Mouse (Mus musculus) limb, embryonic 15.5 days (tissue): ENCODE measurements around the gene Gm21454. TPM values are rescaled to one million over a fixed set of nuclear protein-coding genes. Genes with fewer than 3 reads are reported as not detected.
"Not testable (repeated sequence)": the region's sequence is repeated elsewhere in the genome, so short reads cannot be mapped to it uniquely, and the experiment has no call there.

Experiments
- ATAC-seq: fragments of 200-750 bp; cut with Nextera tagmentation; 2 replicates; pipeline ENCODE4 v1.8.0; 2017; ENCODE audit warnings: low read depth, moderate TSS enrichment; ENCODE audit not compliant: insufficient number of reproducible peaks, low FRiP score, low TSS enrichment
- H3K27ac ChIP-seq: fragments of 300-500 bp; sonication (generic); 2 replicates; pipeline ENCODE4 v1.5.1; 2015; ENCODE audit warnings: moderate library complexity, mild to moderate bottlenecking, inconsistent platforms
- H3K27me3 ChIP-seq: fragments of 300-500 bp; sonication (generic); 2 replicates; pipeline ENCODE4 v1.6.1; 2015; ENCODE audit warnings: inconsistent platforms
- H3K36me3 ChIP-seq: fragments of 300-500 bp; sonication (generic); 2 replicates; pipeline ENCODE4 v1.6.1; 2015; ENCODE audit warnings: inconsistent platforms
- H3K4me1 ChIP-seq: fragments of 300-500 bp; sonication (generic); 2 replicates; pipeline ENCODE4 v1.6.1; 2015; ENCODE audit warnings: inconsistent platforms
- H3K4me2 ChIP-seq: fragments of 300-500 bp; sonication (generic); 2 replicates; pipeline ENCODE4 v1.6.1; 2015; ENCODE audit warnings: mild to moderate bottlenecking, inconsistent platforms
- H3K4me3 ChIP-seq: fragments of 300-500 bp; sonication (generic); 2 replicates; pipeline ENCODE4 v1.5.1; 2015; ENCODE audit warnings: mild to moderate bottlenecking, inconsistent platforms
- H3K9ac ChIP-seq: fragments of 300-500 bp; sonication (generic); 2 replicates; pipeline ENCODE4 v1.6.1; 2015; ENCODE audit warnings: inconsistent platforms
- H3K9me3 ChIP-seq: fragments of 300-500 bp; sonication (generic); 2 replicates; pipeline ENCODE4 v1.6.1; 2016; ENCODE audit warnings: inconsistent platforms
- WGBS: fragments of 180-500 bp; shearing (Covaris S2); methylation state at CpG from one replicate; pipeline ENCODE4 v1.1.7; 2015; 5-methylcytosine and 5-hydroxymethylcytosine counted together
- polyA plus RNA-seq: library from polyadenylated mRNA; unstranded; fragments of >200 nt; fragmentation: Nextera tagmentation; extraction: Ambion mirVana; gene quantifications from 2 replicates; pipeline ENCODE4 v1.2.1, GENCODE M21; 2015

The Gm21454 gene
- not detected in 2 replicates for polyA plus RNA-seq

- not testable (repeated sequence) for H3K27me3 ChIP-seq, H3K9ac ChIP-seq, H3K9me3 ChIP-seq, H3K27ac ChIP-seq, H3K4me3 ChIP-seq, H3K4me1 ChIP-seq, H3K36me3 ChIP-seq, H3K4me2 ChIP-seq, ATAC-seq
Measured at GRCm38 (mm10) chrY:13252091-13252490, at the start of gene Gm21454, which contains the start of gene Gm21440. TSS of gene Gm21454 (plus strand) at chrY:13252442. TSS of gene Gm21440 (plus strand) at chrY:13252391.

GRCm38 (mm10) chrY:13223828-13224227 is 28.4 kb upstream of the Gm21454 start, which contains the start of gene Gm21828:
TSS of gene Gm21828 (minus strand) at chrY:13223928.
- H3K4me3 ChIP-seq, H3K4me1 ChIP-seq, H3K9ac ChIP-seq, H3K27me3 ChIP-seq, H3K36me3 ChIP-seq, H3K27ac ChIP-seq, H3K9me3 ChIP-seq, H3K4me2 ChIP-seq, ATAC-seq: not testable (repeated sequence)
- WGBS, result no CpG with 5 or more reads among the region's 3 CpGs

- not testable (repeated sequence) for H3K4me2 ChIP-seq, H3K27ac ChIP-seq, H3K9me3 ChIP-seq, H3K4me1 ChIP-seq, H3K27me3 ChIP-seq, H3K9ac ChIP-seq, H3K4me3 ChIP-seq, ATAC-seq, H3K36me3 ChIP-seq
- no CpG with 5 or more reads among the region's 3 CpGs for WGBS
Measured at GRCm38 (mm10) chrY:13348963-13349362, 96.7 kb downstream of the Gm21454 start, which contains the start of gene Gm21725. TSS of gene Gm21725 (minus strand) at chrY:13349063.

Other genes with a start within 250 kb of the Gm21454 start
- not detected in 2 replicates for gene Gm20807, start 209.6 kb upstream of the Gm21454 start, polyA plus RNA-seq
- not detected in 2 replicates for gene Gm21891, start 119.0 kb upstream of the Gm21454 start, polyA plus RNA-seq
- gene Gm21425, start 90.5 kb upstream of the Gm21454 start, polyA plus RNA-seq, result not detected in 2 replicates
- not detected in 2 replicates for gene Gm21828, start 28.5 kb upstream of the Gm21454 start, polyA plus RNA-seq
- not detected in 2 replicates for gene Gm21440, start 51 bp upstream of the Gm21454 start, polyA plus RNA-seq
- not detected in 2 replicates for gene Gm21725, start 96.6 kb downstream of the Gm21454 start, polyA plus RNA-seq
- not detected in 2 replicates for gene Gm21866, start 213.1 kb downstream of the Gm21454 start, polyA plus RNA-seq
- not detected in 2 replicates for gene Gm20773, start 241.6 kb downstream of the Gm21454 start, polyA plus RNA-seq